Mouse (Mus musculus) forebrain, embryonic 11.5 days (tissue): ENCODE measurements around the gene Lgsn. TPM values are rescaled to one million over a fixed set of nuclear protein-coding genes. Genes with fewer than 3 reads are reported as not detected.

Source experiments
- ATAC-seq: fragments of 200-750 bp; cut with Nextera tagmentation; replicated peaks from 2 replicates; pipeline ENCODE4 v1.8.0; 2017; ENCODE audit warnings: moderate TSS enrichment; ENCODE audit not compliant: low FRiP score
- DNase-seq: peaks from one replicate; pipeline ENCODE4 v3.0.0-alpha.2; 2017; ENCODE audit warnings: low spot score
- H3K27ac ChIP-seq: fragments of 300-500 bp; sonication (generic); 2 replicates; pipeline ENCODE4 v1.5.1; 2014; ENCODE audit warnings: low read depth, low read length
- H3K27me3 ChIP-seq: fragments of 300-500 bp; sonication (generic); 2 replicates; pipeline ENCODE4 v1.6.1; 2014; ENCODE audit warnings: mild to moderate bottlenecking, low read length, mixed read lengths; ENCODE audit not compliant: control insufficient read depth, insufficient read depth
- H3K36me3 ChIP-seq: fragments of 300-500 bp; sonication (generic); 2 replicates; pipeline ENCODE4 v1.6.1; 2014; ENCODE audit warnings: mild to moderate bottlenecking, low read length, moderate library complexity, mixed read lengths; ENCODE audit not compliant: control insufficient read depth, insufficient read depth
- H3K4me1 ChIP-seq: fragments of 300-500 bp; sonication (generic); replicated peaks from 2 replicates; pipeline ENCODE4 v1.6.1; 2014; ENCODE audit warnings: low read length, mixed read lengths; ENCODE audit not compliant: control insufficient read depth, insufficient read depth
- H3K4me2 ChIP-seq: fragments of 300-500 bp; sonication (generic); 2 replicates; pipeline ENCODE4 v1.6.1; 2014; ENCODE audit warnings: low read depth, mild to moderate bottlenecking, low read length, moderate library complexity, mixed read lengths; ENCODE audit not compliant: severe bottlenecking
- H3K4me3 ChIP-seq: fragments of 300-500 bp; sonication (generic); 2 replicates; pipeline ENCODE4 v1.5.1; 2014; ENCODE audit warnings: low read depth, low read length
- H3K9ac ChIP-seq: fragments of 300-500 bp; sonication (generic); 2 replicates; pipeline ENCODE4 v1.6.1; 2014; ENCODE audit warnings: low read length
- H3K9me3 ChIP-seq: fragments of 300-500 bp; sonication (generic); 2 replicates; pipeline ENCODE4 v1.6.1; 2016; ENCODE audit warnings: low read length, mixed read lengths; ENCODE audit not compliant: control insufficient read depth
- WGBS: fragments of 180-500 bp; shearing (Covaris S2); extraction: QIAGEN DNeasy Blood & Tissue Kit; methylation state at CpG from one replicate; pipeline ENCODE4 v1.1.7; 2014; 5-methylcytosine and 5-hydroxymethylcytosine counted together
- polyA plus RNA-seq: library from polyadenylated mRNA; unstranded; fragments of >200 nt; fragmentation: Nextera tagmentation; extraction: Ambion mirVana; gene quantifications from 2 replicates; pipeline ENCODE4 v1.2.1, GENCODE M21; 2014

The Lgsn gene
- polyA plus RNA-seq, 1 experiment from 2014 or later, result not detected

DNA sequence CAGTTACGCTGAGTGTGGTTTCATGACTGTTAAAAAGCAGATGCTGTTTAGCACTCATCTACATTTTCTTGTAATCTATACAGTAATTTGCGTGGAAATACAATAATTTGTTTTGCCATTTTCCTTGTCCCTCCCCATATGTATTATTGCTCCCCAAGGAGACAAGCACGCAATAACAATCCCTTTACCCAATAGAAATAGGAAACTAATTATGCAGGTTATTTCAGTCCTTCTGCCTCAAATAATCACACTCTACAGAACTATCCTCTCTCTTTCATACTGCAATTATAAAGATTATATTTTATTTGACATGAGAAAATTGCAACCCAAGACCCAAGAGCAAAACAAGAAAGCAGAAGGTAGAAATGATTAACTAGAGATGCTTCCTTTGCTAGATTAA is 20.8 kb downstream of the Lgsn start:
- ATAC-seq (no peak), DNase-seq (no peak)
- Histone ChIP-seq H3K9me3 (no peaks in the 10 kb centered on the region), H3K4me1 (no peaks in the 10 kb centered on the region), H3K4me2 (no peak overlapping the region), H3K9ac (no peak overlapping the region), H3K4me3 (no peak overlapping the region), H3K27ac (no peak overlapping the region), H3K27me3 (no peaks in the 10 kb centered on the region), H3K36me3 (no peaks in the 10 kb centered on the region)
- 96% methylated on average over 3 of the region's 3 CpGs for WGBS

GRCm38 (mm10) chr1:31203771-31204170 is 27.6 kb downstream of the Lgsn start:
- WGBS, result 93% methylated on average over 10 of the region's 10 CpGs
- H3K4me1 ChIP-seq, result no peaks in the 10 kb centered on the region
- no peaks in the 10 kb centered on the region for H3K27me3 ChIP-seq
- no peaks in the 10 kb centered on the region for H3K36me3 ChIP-seq
- no peaks in the 10 kb centered on the region for H3K9me3 ChIP-seq
- no peak for ATAC-seq
- H3K9ac ChIP-seq, result no peak overlapping the region
- H3K4me3 ChIP-seq, result no peak overlapping the region
- no peak overlapping the region for H3K27ac ChIP-seq
- H3K4me2 ChIP-seq, result no peak overlapping the region
- DNase-seq, result no peak

- Histone ChIP-seq H3K4me1 (no peaks in the 10 kb centered on the region), H3K9me3 (no peaks in the 10 kb centered on the region), H3K27me3 (no peaks in the 10 kb centered on the region), H3K4me2 (no peak overlapping the region), H3K27ac (no peak overlapping the region), H3K9ac (no peak overlapping the region), H3K36me3 (no peaks in the 10 kb centered on the region), H3K4me3 (no peak overlapping the region)
- ATAC-seq (no peak), DNase-seq (no peak)
- WGBS, result 83% methylated on average over 7 of the region's 7 CpGs
Observed at GRCm38 (mm10) chr1:31205346-31205745, 29.1 kb downstream of the Lgsn start.

DNA sequence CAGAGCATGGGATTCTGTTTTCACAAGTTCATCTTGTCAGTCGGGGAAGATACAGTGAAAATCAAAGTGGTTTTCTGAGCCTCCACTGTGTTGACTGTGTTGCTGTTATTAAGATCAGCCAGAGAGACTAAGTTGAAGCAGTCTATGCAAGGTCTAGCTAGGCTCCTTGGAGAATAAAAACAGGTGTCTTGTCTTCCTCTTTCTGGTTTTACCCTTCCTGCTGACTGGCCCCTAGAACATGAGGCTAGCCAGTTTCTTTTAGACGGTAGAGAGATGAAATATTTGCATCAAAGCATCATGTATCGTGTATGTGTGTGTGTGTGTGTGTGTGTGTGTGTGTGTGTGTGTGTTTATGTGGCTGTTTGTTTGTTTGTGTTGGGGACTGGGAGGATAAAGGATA is 29.6 kb downstream of the Lgsn start:
- no peaks in the 10 kb centered on the region for H3K9me3 ChIP-seq
- H3K36me3 ChIP-seq, result no peaks in the 10 kb centered on the region
- no peak overlapping the region for H3K4me3 ChIP-seq
- no peak overlapping the region for H3K4me2 ChIP-seq
- H3K27ac ChIP-seq, result no peak overlapping the region
- WGBS, result 68% methylated on average over 3 of the region's 3 CpGs
- no peak overlapping the region for H3K9ac ChIP-seq
- ATAC-seq (no peak), DNase-seq (no peak)
- H3K4me1 ChIP-seq, result no peaks in the 10 kb centered on the region
- H3K27me3 ChIP-seq, result no peaks in the 10 kb centered on the region

- Histone ChIP-seq H3K4me1 (no peaks in the 10 kb centered on the region), H3K9ac (no peak overlapping the region), H3K4me3 (no peak overlapping the region), H3K9me3 (no peaks in the 10 kb centered on the region), H3K27ac (no peak overlapping the region), H3K27me3 (no peaks in the 10 kb centered on the region), H3K4me2 (no peak overlapping the region), H3K36me3 (no peaks in the 10 kb centered on the region)
- ATAC-seq, result no peak; the same call in 1 of the 2 replicates
- 2% methylated on average over 5 of the region's 5 CpGs for WGBS
- DNase-seq, result no peak
Observed at GRCm38 (mm10) chr1:31210144-31210543, 33.9 kb downstream of the Lgsn start.

DNA sequence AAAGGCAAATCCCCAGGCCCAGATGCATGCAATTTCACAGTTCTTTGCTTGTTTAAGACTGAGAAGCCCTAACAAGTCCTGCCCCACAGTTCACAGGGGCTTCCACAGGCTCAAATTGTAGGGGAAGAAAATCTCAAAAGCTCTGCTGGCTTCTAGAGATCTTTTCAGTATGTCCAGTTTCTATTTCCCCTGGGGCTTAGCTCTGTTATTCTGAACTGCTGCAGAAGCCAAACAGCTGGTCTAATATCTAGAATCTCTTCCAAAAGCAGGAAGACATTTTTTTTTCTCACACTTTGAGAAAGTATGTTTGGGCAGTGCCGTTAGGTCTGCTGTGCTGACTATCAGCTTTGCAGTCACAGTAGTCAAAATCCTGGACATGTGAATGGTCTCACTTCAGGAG is 38.6 kb downstream of the Lgsn start:
- Histone ChIP-seq H3K9ac (no peak overlapping the region), H3K4me3 (no peak overlapping the region), H3K36me3 (no peaks in the 10 kb centered on the region), H3K27ac (no peak overlapping the region), H3K4me1 (no peaks in the 10 kb centered on the region), H3K27me3 (no peaks in the 10 kb centered on the region), H3K9me3 (no peaks in the 10 kb centered on the region), H3K4me2 (no peak overlapping the region)
- WGBS, result 90% methylated on average over 1 of the region's 1 CpGs
- ATAC-seq (no peak), DNase-seq (no peak)

GRCm38 (mm10) chr1:31220599-31221250 is 44.5 kb downstream of the Lgsn start:
- WGBS, result 90% methylated on average over 4 of the region's 4 CpGs
- H3K9me3 ChIP-seq, result no peaks in the 10 kb centered on the region
- no peaks in the 10 kb centered on the region for H3K4me1 ChIP-seq
- no peak overlapping the region for H3K9ac ChIP-seq
- no peak overlapping the region for H3K27ac ChIP-seq
- no peak overlapping the region for H3K4me2 ChIP-seq
- H3K27me3 ChIP-seq, result no peaks in the 10 kb centered on the region
- H3K36me3 ChIP-seq, result no peaks in the 10 kb centered on the region
- ATAC-seq (no peak), DNase-seq (no peak)
- no peak overlapping the region for H3K4me3 ChIP-seq

DNA sequence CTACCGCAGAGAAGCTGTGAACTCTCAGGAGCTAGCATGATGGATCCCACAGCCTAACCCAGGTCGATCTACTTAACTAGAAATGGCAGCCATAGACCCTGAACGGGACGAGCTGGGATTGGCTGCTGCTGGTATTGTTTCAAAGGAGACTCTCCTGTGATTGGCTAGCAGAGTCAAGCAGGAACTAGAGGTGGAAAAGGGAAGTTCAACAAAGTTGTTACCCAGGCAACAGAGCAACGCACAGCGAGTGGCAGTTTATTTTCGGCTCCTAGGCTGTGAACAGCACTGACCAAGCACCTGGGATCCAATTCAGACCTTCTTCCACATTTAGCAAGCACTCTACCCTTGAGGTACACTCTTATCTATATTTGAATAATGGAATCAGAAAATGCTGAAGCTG is 46.4 kb downstream of the Lgsn start, which contains the start of the genes 4931428L18Rik and Pih1d3:
TSS of gene 4931428L18Rik (minus strand) at position 121 of the 400 bp plus-strand sequence.
TSS of gene Pih1d3 (plus strand) at position 275 of the 400 bp plus-strand sequence.
- no peak within 1 kb of the TSS for H3K4me3 ChIP-seq
- no peak within 1 kb of the TSS for H3K4me2 ChIP-seq
- H3K27ac ChIP-seq, result no peak within 1 kb of the TSS
- no peaks in the 10 kb centered on the region for H3K36me3 ChIP-seq
- no peaks in the 10 kb centered on the region for H3K27me3 ChIP-seq
- WGBS, result 92% methylated on average over 7 of the region's 7 CpGs
- no peaks in the 10 kb centered on the region for H3K9me3 ChIP-seq
- ATAC-seq, result no peak
- H3K9ac ChIP-seq, result no peak within 1 kb of the TSS
- H3K4me1 ChIP-seq, result no peaks in the 10 kb centered on the region
- no peak for DNase-seq

GRCm38 (mm10) chr1:31233319-31234036 is 57.3 kb downstream of the Lgsn start:
- Histone ChIP-seq H3K4me2 (no peak overlapping the region), H3K36me3 (no peaks in the 10 kb centered on the region), H3K27ac (no peak overlapping the region), H3K9me3 (no peaks in the 10 kb centered on the region), H3K9ac (no peak overlapping the region), H3K4me1 (no peaks in the 10 kb centered on the region), H3K4me3 (no peak overlapping the region), H3K27me3 (peaks cover 13% of the 10 kb centered on the region; the same call in 1 of the 2 replicates)
- DNase-seq (peak; percentile 78), ATAC-seq (peak; percentile 93)
